Mouse (Mus musculus) CH12.LX (cell line): ENCODE data around the gene Csnk1g1.

Experiments
- CTCF ChIP-seq, 2 experiments: IDR thresholded peaks in 1 of 2; conservative IDR thresholded peaks in 1 of 2; 2 replicates each; pipeline ENCODE4 v1.5.1; 2011 to 2012; ENCODE audit warnings: low read depth in 2 of 2, low read length in 2 of 2, improper control_type of control experiment in 1 of 2, inconsistent platforms in 1 of 2, mild to moderate bottlenecking in 1 of 2, moderate library complexity in 1 of 2
- SMC3 ChIP-seq: IDR thresholded peaks from 2 replicates; pipeline ENCODE4 v1.6.1; 2011; ENCODE audit warnings: low read depth, low read length, improper control_type of control experiment
- ZC3H11A ChIP-seq: IDR thresholded peaks from 2 replicates; pipeline ENCODE4 v1.6.1; 2012; ENCODE audit warnings: low read depth, mild to moderate bottlenecking, inconsistent platforms, low read length, improper control_type of control experiment

DNA sequence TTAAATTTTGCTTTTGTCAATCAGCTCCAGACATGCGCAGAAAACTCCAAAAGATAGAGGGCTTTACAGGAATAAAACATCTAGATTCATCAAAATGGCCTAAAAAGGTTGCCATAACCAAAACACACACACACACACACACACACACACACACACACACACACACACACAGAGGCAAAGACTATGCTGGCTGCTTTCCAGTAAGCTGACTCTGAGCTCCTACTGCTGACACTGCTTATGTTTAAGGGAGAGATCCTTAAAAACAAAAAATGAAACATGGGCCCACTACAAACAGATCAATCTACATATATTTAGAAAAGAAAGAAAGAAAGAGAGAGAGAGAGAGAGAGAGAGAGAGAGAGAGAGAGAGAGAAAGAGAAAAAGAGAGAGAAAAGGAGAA is 144.0 kb downstream of the Csnk1g1 start:
- TF ChIP-seq SMC3 (no peak), ZC3H11A (no peak), CTCF (conservative IDR thresholded peaks at IDR 0.05 in 1 of 2, IDR thresholded peaks at IDR 0.05 in 1 of 2; ENCODE audit: low read depth in 2 of 2, low read length in 2 of 2) (no peak)
